Mouse (Mus musculus) limb, embryonic 13.5 days (tissue): ENCODE results near the gene Gm21973. TPM values are rescaled to one million over a fixed set of nuclear protein-coding genes. Genes with fewer than 3 reads are reported as not detected.

ENCODE experiments used
- ATAC-seq: fragments of 200-750 bp; cut with Nextera tagmentation; 2 replicates; pipeline ENCODE4 v1.8.0; 2017; ENCODE audit warnings: low read depth, moderate number of reproducible peaks, moderate TSS enrichment; ENCODE audit not compliant: low FRiP score
- H3K27ac ChIP-seq: fragments of 300-500 bp; sonication (generic); 2 replicates; pipeline ENCODE4 v1.5.1; 2015; ENCODE audit warnings: inconsistent platforms, mild to moderate bottlenecking, moderate library complexity
- H3K27me3 ChIP-seq: fragments of 300-500 bp; sonication (generic); 2 replicates; pipeline ENCODE4 v1.6.1; 2015; ENCODE audit warnings: mild to moderate bottlenecking, inconsistent platforms
- H3K36me3 ChIP-seq: fragments of 300-500 bp; sonication (generic); 2 replicates; pipeline ENCODE4 v1.6.1; 2015; ENCODE audit warnings: inconsistent platforms, mild to moderate bottlenecking, moderate library complexity
- H3K4me1 ChIP-seq: fragments of 300-500 bp; sonication (generic); 2 replicates; pipeline ENCODE4 v1.6.1; 2015; ENCODE audit warnings: inconsistent platforms
- H3K4me2 ChIP-seq: fragments of 300-500 bp; sonication (generic); replicated peaks from 2 replicates; pipeline ENCODE4 v1.6.1; 2015; ENCODE audit warnings: inconsistent platforms, mild to moderate bottlenecking, moderate library complexity
- H3K4me3 ChIP-seq: fragments of 300-500 bp; sonication (generic); 2 replicates; pipeline ENCODE4 v1.5.1; 2015; ENCODE audit warnings: moderate library complexity, mild to moderate bottlenecking, inconsistent platforms
- H3K9ac ChIP-seq: fragments of 300-500 bp; sonication (generic); 2 replicates; pipeline ENCODE4 v1.6.1; 2015; ENCODE audit warnings: mild to moderate bottlenecking, inconsistent platforms
- H3K9me3 ChIP-seq: fragments of 300-500 bp; sonication (generic); 2 replicates; pipeline ENCODE4 v1.6.1; 2016; ENCODE audit warnings: inconsistent platforms
- WGBS: fragments of 180-500 bp; shearing (Covaris S2); methylation state at CpG from one replicate; pipeline ENCODE4 v1.1.7; 2015; 5-methylcytosine and 5-hydroxymethylcytosine counted together
- polyA plus RNA-seq: library from polyadenylated mRNA; unstranded; fragments of >200 nt; fragmentation: Nextera tagmentation; extraction: Ambion mirVana; gene quantifications from 2 replicates; pipeline ENCODE4 v1.2.1, GENCODE M21; 2015

The Gm21973 gene
- polyA plus RNA-seq, 1 experiment from 2014 or later, result not detected

DNA sequence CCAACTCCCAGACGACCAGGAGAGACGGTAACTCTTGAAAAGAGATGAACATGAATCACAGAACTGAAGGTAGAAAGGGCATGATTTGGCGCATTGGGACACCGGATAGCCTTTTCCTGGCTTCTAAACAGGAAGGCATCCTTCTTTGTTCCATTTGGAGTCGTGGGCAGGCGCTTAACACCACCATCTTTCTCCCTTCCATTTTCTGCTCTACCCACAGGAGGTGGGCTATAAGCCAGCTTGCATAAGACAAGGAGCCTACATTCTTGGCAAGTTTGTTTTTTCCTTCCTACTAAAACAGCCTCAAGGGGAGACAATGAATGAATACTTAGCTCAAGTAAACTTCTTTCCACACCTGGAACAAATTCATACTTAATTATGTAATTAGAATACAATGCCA, 88.5 kb downstream of the Gm21973 start:
- Histone ChIP-seq H3K4me1 (no peaks in the 10 kb centered on the region), H3K9me3 (no peaks in the 10 kb centered on the region), H3K27ac (no peak overlapping the region), H3K27me3 (no peaks in the 10 kb centered on the region), H3K9ac (no peak overlapping the region), H3K4me3 (no peak overlapping the region), H3K4me2 (no peak overlapping the region), H3K36me3 (no peaks in the 10 kb centered on the region)
- WGBS, result 86% methylated on average over 6 of the region's 6 CpGs
- no peak for ATAC-seq

DNA sequence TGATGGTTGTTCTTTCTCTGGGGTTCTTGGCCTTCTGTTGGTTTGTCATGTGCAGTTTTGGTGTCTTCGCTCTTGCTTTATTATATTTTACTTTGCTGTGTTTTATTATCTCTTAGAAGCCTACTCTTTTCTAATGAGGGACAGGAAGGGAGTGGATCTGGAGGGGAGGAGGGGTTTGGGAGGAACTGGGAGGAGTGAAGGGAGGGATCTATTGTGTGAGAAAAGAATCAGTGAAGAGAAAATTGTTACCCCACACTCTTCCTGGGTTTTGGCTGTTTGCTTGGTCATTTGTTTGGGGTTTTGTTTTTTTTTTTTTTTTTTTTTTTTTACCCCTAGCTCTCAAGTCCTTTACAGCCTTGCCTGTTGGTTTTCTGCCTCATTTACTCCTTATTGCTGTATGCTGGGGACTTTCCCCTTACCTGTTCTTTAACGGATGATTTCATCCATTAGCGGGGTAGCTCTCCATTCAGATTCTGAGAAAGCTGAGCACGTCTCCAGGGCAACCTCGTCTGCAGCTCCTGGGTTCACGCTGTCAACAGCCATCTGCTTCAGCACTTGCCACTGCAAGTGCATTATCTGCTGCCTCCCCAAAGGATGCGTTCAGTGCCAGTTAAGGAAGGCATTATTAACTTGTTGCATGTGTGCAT, 96.1 kb downstream of the Gm21973 start:
- no peak overlapping the region for H3K4me2 ChIP-seq
- H3K27me3 ChIP-seq, result no peaks in the 10 kb centered on the region
- ATAC-seq, result no peak
- H3K9ac ChIP-seq, result no peak overlapping the region
- no peak overlapping the region for H3K4me3 ChIP-seq
- no peaks in the 10 kb centered on the region for H3K9me3 ChIP-seq
- no peak overlapping the region for H3K27ac ChIP-seq
- no peaks in the 10 kb centered on the region for H3K36me3 ChIP-seq
- 34% methylated on average over 7 of the region's 7 CpGs for WGBS
- H3K4me1 ChIP-seq, result no peaks in the 10 kb centered on the region

- H3K9me3 ChIP-seq, result no peaks in the 10 kb centered on the region
- no peaks in the 10 kb centered on the region for H3K27me3 ChIP-seq
- ATAC-seq, result no peak
- H3K4me3 ChIP-seq, result no peak overlapping the region
- no peak overlapping the region for H3K4me2 ChIP-seq
- H3K4me1 ChIP-seq, result no peaks in the 10 kb centered on the region
- whole genome bisulfite sequencing, result 77% methylated on average over 1 of the region's 1 CpGs
- H3K36me3 ChIP-seq, result no peaks in the 10 kb centered on the region
- H3K27ac ChIP-seq, result no peak overlapping the region
- H3K9ac ChIP-seq, result no peak overlapping the region
Measured at GRCm38 (mm10) chr15:10421785-10422144, 96.6 kb downstream of the Gm21973 start.

Other genes with a start within 250 kb of the Gm21973 start
- 1.5 and 1.8 TPM in 2 replicates for gene Prlr, start 148.1 kb upstream of the Gm21973 start, polyA plus RNA-seq
- not detected in 2 replicates for gene Agxt2, start 33.2 kb downstream of the Gm21973 start, polyA plus RNA-seq
- 12.1 and 12.3 TPM in 2 replicates for gene Dnajc21, start 145.1 kb downstream of the Gm21973 start, polyA plus RNA-seq
- 111 and 114 TPM in 2 replicates for gene Brix1, start 160.6 kb downstream of the Gm21973 start, polyA plus RNA-seq
- gene Rad1, start 160.6 kb downstream of the Gm21973 start, polyA plus RNA-seq, result 36.0 and 38.7 TPM in 2 replicates
- gene Ttc23l, start 233.3 kb downstream of the Gm21973 start, polyA plus RNA-seq, result not detected in 2 replicates